Mouse (Mus musculus): ENCODE measurements at regions not wholly inside any gene's neighbourhood (a gene's known extent, or its start where the extent isn't known, plus 50 kb on each side); places are given as distances from the start of the nearest gene placed in this dataset.
"Not testable (repeated sequence)": the region's sequence is repeated elsewhere in the genome, so short reads cannot be mapped to it uniquely, and the experiment has no call there.

DNA sequence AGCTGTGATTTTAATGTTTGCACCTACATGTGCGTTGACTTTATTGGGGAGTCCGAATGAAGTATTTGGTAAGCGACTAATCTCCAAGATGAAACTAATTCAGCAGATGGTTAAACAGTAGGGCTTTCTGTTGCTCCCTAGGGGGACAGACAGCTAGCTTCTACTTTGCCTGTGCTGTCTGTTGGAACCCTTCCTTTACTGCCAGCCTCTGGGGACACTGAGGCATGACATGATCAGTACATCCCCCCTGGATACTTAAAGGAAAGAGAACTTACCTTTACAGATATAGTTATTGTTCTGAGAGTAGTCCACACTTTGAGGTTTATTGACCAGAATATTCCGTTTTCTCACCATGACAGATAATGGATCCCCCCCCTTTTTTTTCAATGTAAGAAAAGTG lies 289.8 kb upstream of the Ift57 start:
- DNase-seq (ENCODE audit: low spot score in 2 of 2) = no peak

DNA sequence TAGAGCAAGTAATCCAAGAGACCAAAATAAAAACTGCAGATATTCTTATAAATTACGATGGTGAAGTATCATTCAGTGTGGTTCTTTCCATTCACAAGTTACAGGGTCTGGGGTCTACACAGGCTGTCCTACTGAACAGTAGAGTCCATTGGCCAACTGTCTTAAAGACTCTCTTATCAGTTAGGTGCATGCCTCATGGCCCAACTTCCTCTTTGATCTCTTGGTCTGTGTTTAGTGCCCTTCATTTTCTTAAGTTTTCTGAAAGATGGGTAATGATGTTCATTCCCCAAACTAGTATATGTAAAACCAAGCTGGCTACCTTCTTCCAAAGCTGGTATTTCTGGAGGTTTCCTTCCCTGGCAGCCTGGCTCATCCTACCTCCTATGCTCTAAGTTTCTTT lies 268.7 kb upstream of the Ift57 start:
- DNase-seq (ENCODE audit: low spot score in 2 of 2) = no peak

DNA sequence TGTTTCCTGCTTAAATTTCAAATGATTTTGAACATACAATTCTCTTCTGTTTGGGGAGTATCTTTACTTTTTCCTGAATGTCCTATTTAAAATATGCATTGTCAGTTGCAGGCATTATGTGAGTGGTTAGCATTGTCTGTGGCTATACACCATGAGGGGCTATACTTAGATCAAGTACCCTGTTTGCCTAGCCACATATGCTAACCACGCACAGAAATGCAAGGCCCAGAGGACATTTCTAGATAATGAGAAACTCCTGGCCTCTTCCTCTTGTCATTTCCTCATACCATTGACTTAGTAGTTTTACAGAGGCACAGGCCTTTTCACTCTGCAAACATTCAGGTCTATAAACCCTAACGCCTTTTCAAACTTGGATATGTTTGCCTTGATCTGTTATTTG lies 267.1 kb upstream of the Ift57 start:
- no peak for DNase-seq (ENCODE audit: low spot score in 2 of 2)

DNA sequence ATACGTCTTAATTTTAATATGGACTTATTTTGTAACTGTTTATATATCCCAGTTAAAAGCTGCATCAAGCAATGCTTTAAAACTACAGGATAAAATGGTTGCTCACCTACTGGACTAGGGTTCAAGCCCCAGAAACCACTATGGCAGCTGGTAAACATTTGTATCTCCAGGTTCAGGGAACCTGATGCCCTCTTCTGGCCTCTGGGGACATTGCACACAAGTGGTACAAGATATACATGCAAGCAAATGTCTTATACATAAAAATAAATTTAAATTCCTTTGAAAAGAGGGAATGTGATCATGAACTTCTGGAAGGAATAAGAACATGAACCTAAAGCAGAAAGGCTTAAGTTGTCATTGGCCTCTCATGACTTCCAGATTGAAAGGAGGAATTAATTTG lies 257.8 kb upstream of the Ift57 start:
- DNase-seq (ENCODE audit: low spot score in 2 of 2) = no peak

DNA sequence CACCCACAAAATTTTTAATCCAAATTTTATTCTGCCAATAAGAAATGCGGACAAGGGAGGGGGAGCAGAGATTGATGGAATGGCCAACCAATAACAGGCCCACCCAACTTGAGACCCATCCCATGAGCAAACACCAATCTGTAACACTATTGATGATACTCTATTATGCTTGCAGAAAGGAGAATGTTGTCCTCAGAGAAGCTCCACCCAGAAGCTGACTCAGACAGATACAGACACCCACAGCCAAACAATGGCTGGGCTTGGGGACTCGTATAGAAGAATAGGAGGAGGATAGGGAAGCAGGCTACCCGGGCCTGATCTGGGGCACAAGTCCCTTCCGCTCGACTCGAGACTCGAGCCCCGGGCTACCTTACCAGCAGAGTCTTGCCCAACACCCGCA lies 251.7 kb upstream of the Ift57 start:
- DNase-seq (ENCODE audit: low spot score in 2 of 2) = not testable (repeated sequence)

DNA sequence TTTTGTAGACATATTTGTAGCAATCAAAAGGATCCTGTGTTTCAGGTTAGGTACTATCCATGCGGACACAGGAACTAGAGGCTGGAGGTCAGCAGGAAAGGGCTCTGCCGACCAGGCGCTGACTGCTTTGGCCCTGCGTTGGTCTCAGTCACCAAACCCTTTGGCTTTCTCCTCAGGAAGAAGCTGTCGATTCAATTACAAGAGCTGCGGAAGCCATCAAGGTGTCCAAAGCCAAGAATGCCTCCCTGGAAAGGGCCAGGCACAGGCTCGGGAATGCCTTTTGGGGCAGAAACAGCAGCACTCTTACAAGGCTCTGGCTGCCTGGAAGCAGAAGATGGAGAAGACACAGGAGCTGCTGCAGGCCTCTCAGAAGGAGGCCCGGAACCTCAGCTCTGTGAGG lies 205.2 kb upstream of the Ift57 start:
- no peak for DNase-seq (ENCODE audit: low spot score in 2 of 2)

DNA sequence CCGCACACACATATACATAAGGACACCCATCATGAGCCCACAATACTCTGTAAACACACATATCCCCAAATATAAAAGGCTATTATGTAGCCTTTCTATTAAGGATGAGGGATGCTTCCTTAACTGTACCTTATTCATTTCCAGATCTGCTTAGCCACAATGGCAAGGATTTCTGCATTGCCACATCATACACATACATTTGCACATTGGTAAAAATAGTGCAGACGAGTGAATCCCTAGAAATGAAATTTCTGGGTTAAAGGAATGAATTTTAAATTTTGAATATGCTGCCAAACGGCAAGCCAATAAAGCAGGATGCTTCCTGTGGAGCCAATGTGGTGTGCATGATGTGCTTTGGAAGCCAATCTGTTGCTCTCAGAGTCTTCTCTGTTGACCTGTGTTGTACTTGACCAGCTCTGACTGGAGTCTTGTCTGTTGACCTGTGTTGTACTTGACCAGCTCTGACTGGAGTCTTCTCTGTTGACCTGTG lies 201.5 kb upstream of the Ift57 start:
- DNase-seq (ENCODE audit: low spot score in 2 of 2) = no peak

DNA sequence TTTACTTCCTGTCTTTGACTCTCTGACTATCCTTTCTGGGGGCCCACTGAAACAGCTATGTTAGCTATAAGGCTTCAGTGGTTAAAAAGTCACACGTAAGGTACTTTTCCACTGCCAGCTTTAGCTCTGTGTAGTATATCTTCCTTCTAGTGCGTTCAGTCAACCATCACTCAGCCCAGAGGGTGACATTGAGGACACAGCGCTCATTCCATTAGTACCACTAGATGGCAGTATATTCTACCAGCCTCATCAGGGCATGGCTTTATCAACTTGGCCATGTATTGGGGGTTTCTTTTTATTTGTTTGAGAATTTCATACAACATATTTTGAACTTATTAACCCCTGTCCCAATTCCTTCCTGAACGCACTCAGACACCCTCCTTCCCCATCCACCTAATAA lies 198.2 kb upstream of the Ift57 start:
- DNase-seq (ENCODE audit: low spot score in 2 of 2) = peak in 1 of 2 experiments; percentile 44

DNA sequence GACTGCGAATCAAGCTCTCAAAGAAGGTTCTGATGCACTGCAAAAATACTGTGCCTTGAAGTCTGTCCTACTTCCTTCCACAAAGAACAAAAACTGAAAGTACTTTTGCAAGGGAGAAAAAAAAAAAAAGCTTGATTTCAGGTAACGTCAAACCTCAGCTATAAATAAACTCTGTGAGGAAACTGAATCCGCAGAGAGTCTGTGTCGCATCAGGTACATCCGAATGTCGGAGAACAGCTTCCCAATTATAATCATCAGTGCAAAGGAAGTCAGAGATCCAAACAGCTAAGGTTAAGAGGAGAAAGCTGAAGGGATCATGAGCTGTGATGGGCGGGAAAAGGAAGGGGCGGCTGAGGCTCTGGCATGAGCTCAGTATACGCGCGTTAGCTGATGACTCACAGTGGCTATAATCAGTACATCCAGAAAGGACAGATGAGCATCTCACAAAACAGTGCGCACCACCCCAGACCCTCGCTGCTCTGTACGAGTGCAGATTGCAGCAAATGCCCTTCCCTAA lies 195.1 kb upstream of the Ift57 start:
- DNase-seq (ENCODE audit: low spot score in 2 of 2) = peak; percentile 61 to 73

DNA sequence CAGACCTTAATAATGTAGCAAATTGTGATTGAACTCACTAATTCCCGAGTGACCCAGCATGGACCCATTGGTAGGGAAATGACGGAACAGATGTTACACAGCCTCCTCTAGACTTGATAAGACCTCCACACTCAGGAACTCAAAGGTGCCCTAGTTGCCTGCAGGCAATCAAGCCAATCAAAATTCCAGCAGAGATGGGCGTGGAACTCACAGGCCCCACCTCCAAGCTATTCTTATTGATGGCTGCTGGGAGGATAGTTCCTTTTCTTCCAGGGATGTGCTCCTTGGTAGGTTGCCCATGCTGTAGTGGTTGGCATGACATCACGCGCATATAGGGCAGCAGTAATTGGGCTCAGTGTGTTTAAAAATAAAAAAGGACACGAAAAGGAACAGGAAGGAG lies 194.4 kb upstream of the Ift57 start:
- DNase-seq (ENCODE audit: low spot score in 2 of 2) = no peak

DNA sequence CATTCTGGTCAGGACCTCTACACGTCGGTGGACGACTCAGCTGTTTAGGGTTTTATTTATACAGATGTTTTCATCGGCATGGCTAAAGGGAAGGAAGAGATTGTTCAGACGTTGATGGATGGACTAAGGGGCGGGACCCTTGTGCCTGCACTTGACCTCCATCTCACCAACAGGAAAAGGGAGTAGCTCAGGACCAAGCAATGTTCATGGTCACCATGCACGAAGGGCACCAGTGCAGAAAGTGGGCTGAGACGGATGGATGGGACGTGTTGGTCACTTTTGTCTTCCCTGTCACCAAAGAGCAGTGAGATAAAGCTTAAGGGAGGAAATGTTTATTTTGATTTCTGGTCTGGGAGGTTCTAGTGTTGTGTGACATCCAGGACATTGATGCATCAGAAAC lies 193.8 kb upstream of the Ift57 start:
- DNase-seq (ENCODE audit: low spot score in 2 of 2) = no peak

DNA sequence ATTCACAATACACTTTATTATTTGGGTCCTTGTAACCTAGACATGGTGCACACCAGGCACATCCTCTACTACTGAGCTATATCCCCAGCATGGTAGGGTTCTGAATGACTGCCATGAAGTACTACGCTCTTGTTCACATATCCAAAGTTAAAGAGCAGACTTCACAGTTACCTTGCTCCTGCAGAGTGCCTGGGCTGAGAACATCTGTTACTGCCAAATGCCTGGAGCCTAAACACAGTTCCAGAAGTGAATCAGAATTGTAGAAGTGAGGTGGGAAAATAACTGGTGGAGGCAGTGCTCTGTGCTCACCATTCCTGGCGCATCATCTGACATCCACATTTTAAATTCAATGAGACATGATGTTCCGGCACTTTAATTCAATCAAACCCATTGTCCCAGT lies 180.2 kb upstream of the Ift57 start:
- DNase-seq (ENCODE audit: low spot score in 2 of 2) = peak; percentile 43 to 47

DNA sequence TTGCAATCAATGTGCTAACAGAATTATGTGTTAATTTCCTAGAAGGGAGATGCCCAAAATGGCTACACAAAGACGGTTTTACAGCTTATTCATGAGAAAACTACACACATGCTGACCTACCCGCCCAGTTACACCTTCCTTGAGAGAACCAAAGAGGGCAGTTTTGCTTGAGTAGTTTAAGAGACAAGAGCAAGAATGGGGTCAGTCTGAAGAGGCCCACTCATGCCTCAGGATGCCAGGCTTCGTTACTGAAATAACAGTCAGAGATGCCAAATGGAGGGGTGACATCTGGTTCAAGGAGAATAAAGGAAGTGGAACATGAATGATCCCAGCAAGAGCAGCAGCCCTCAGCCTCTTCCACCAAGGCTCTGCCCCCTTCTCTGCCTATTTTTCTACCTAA lies 178.6 kb upstream of the Ift57 start:
- no peak for DNase-seq (ENCODE audit: low spot score in 2 of 2)

DNA sequence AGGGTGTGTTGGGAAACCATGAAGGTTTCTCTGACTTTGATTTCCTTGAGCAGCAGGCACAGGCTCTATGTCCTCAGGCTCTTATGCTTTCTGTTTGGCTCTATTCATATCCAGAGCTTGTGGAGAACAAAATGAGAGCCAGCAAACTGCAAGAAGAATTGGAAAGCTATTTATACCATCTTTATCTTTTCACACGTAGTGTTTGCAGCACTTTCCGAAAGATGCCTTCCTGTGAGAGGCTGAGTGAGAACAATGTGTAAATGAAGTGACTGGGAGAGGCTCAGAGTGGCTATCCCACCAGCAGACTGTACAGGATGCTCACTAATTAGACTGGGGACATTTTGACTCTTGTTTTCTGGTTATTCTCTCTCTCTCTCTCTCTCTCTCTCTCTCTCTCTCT lies 177.3 kb upstream of the Ift57 start:
- no peak for DNase-seq (ENCODE audit: low spot score in 2 of 2)

DNA sequence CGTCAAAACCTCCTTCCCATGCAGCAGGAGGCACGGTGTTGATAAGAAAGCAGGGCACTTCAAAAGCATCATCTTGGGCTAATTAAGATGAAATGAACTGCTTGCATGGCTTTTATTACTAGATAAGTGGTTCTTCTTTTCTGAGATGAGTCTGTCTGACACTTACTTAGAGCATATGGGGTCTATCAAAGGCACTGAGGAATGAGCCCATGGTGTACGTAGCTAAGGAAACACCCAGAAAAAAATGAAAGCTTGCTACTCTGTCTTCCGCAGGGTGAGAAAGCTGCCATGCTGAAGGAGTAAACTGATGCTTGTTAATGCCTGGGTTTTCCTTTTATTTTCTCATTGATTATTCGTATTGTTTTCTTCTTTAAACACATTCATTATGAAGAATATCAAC lies 176.5 kb upstream of the Ift57 start:
- no peak for DNase-seq (ENCODE audit: low spot score in 2 of 2)

DNA sequence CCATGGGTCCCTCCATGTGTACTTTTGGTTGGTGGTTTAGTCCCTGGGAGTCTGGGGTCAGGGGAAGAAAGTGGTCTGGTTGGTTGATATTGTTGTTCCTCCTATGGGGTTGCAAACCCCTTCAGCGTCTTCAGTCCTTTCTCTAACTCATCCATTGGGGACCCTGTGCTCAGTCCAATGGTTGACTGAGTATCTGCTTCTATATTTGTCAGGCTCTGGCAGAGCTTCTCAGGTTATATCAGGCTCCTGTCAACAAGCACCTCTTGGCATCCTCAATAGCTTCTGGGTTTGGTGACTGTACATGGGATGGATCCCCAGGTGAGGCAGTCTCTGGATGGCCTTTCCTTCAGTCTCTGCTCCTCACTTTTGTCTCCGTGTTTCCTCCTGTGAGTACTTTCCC lies 170.4 kb upstream of the Ift57 start:
- DNase-seq (ENCODE audit: low spot score in 2 of 2) = not testable (repeated sequence)

DNA sequence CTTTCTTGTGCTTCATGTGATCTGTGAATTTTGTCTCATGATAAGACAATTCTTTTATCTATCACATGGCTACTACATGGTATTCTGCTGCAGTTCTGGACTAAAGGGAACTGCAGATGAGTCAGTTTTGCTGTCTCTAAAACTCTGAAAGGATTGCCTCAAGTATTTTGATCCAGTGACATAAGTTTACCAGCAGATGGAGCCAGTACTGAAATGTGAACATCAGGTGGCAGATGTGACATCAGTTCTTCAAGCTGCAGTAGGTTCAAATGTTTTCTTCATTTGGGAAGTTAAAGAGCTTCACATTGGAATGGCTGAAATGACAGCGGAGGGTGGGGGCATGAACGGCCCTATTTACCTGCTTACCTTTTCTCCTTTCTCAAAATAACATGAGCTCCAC lies 170.0 kb upstream of the Ift57 start:
- no peak for DNase-seq (ENCODE audit: low spot score in 2 of 2)

DNA sequence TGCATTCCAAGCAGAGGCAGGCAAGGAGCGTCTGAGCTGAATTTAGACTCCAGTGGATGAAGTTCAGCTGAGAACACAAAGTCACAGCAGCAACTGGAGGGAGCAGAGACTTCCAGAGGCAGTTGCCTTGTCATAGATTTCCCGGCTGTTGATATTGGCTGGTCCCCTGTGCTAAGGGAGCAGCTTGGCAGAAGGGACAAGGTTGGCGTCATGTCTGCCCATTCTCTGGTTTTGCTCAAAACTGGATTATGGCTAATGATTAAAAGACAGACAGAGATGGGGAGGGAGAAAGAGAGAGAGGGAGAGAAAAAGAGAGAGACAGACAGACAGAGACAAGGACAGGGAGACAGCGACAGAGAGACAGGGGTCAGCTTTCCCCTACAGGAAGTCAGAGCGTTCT lies 169.0 kb upstream of the Ift57 start:
- no peak for DNase-seq (ENCODE audit: low spot score in 2 of 2)

DNA sequence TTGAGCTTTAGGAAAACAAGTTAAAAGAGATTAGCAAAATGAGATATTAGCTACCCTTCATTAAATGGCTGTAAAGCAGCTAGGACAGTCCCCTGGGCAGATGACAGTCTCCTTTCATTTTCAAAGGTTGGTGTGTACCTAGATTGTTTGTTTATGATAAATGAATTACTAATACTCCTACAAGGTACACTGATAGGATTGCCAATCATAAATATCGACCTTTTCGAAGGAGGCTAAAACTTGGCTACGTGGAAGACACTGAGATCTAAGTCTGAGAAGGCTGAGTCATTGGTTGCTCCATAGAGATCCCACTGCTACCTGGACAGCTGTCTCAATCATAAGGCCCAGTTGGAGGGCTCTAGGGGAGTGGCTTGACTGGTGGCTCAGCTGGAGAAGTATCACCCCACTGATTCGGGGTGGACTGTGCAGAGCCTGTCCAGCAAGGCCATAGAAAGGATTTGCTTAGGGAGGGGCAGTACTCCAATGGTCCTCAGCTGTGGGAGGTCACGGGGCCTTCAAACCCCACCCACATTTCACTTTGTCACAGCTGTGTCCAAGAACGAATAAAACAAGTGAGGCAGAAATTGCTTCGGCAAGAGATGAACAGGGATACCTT lies 166.9 kb upstream of the Ift57 start:
- DNase-seq (ENCODE audit: low spot score in 2 of 2) = no peak

DNA sequence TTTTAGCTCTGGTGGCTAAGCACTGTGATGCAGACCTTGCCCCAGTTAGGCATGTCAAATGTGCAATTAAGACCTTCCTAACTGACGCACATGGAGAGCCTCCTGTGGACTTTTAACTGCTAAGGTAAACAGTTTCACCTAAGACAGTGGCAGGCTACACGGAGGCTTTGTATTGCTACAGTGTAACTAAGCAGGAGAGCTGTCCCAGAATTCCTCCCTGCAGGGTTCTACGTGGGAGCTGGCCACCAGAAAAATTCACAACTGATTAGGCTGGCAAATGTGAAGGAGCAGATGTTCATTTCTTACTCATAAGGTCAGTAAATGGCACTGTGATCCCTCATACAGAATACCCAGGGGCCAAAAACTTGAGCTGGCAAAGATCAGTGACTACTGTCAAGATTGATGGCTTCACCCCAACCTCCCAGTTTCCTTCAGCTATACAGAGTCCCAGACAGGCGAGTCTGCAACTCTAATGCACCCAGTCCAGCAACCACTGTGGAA lies 165.5 kb upstream of the Ift57 start:
- DNase-seq (ENCODE audit: low spot score in 2 of 2) = no peak

DNA sequence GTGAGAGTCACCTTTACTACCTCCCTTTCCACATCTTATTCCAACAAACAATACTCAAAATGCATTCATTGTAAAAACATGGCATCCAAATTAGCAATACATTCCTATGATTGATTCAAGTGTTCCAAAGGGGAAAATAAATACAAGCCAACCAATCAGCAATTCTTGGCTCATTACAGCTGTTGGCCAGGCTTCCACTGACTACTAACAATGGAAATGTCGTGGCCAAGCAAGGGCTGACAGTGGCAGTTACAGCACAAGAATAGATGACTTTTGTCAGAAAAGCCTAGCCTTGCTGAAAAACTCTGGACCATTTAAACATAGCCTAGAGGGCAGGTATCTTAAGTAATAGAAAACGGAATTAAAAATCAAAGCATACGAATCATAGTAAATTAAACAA lies 148.8 kb upstream of the Ift57 start:
- DNase-seq (ENCODE audit: low spot score in 2 of 2) = no peak

DNA sequence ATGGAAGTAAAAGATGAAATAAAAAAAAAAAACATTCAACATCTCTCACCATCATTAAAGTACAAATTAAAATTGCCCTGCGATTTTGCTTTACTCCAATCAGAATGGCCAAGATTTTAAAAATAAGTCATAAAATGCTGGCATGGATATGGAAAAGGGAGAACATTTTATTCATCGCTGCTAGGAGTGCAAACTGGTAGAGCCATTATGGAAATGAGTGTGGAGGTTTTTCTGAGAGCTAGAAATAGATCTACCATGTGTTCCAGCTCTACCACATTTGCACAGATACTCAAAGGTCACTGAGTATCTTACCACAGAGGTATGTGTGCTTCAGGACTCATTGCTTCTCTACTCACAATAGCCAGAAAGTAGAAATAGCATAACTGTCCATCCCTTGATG lies 129.0 kb upstream of the Ift57 start:
- no peak for DNase-seq (ENCODE audit: low spot score in 2 of 2)

DNA sequence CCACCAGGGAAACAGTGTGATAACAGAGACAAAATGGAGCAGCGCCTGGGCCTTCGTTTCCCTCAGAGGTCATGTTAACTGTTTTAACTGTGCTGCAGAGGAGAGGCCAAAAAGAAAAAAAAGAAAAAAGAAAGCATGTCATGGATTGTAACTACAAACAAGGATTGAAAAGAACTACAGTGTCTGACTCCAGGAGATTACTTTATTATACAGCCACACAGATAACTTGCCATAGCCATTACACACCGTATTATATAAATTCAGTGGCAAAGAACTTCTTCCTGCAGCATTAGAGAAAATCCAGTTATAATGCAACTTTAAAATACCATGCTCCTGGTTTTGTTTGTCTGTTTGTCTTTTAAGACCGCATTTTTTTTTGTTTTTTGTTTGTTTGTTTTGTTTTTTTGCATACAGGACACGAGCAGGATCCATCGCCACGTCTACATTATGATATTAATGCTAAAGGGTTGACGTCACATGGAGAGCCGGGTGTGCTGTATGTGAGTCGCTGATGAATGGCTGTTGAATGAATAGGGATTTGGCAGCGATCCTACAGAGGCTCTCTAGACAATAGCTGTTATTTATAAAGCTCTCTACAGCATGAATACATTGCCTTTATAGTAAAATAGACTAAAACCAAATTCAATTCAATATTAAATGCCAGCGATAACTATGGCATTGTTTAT lies 126.4 kb upstream of the Ift57 start:
- DNase-seq (ENCODE audit: low spot score in 2 of 2) = no peak

DNA sequence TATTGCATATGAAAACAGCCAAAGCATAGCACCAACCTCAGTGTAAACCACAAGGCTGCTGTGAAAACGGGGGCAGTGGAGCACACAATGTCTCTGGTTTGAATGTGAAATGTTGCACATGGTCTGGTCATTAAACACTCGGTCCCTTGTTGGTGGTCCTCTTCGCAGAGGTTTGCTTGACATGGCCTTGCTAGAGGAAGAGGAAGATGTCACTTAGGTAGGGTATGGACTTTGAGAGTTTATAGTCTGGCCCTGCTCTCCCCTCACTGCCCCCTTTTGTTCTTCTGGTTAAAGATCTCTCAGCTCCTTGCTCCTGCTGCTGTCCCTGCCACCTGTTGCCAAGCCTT lies 125.9 kb upstream of the Ift57 start:
- DNase-seq (ENCODE audit: low spot score in 2 of 2) = no peak
